Mouse (Mus musculus) heart, embryonic 16.5 days (tissue): Measurements from ENCODE around the gene Pik3r5. TPM values are rescaled to one million over a fixed set of nuclear protein-coding genes. Genes with fewer than 3 reads are reported as not detected.

Experiments used
- ATAC-seq: fragments of 200-750 bp; cut with Nextera tagmentation; replicated peaks from 2 replicates; pipeline ENCODE4 v1.8.0; 2017; ENCODE audit warnings: moderate number of reproducible peaks; ENCODE audit not compliant: insufficient read depth, low FRiP score; ENCODE audit errors: extremely low read depth
- H3K27ac ChIP-seq: fragments of 300-500 bp; sonication (generic); 2 replicates; pipeline ENCODE4 v1.5.1; 2014; ENCODE audit warnings: mild to moderate bottlenecking, low read length, control low read depth, moderate library complexity
- H3K27me3 ChIP-seq: fragments of 300-500 bp; sonication (generic); 2 replicates; pipeline ENCODE4 v1.6.1; 2014; ENCODE audit warnings: low read length, mixed read lengths; ENCODE audit not compliant: control insufficient read depth, insufficient read depth
- H3K36me3 ChIP-seq: fragments of 300-500 bp; sonication (generic); 2 replicates; pipeline ENCODE4 v1.6.1; 2014; ENCODE audit not compliant: control insufficient read depth, insufficient read depth
- H3K4me1 ChIP-seq: fragments of 300-500 bp; sonication (generic); 2 replicates; pipeline ENCODE4 v1.6.1; 2014; ENCODE audit warnings: low read length, mixed read lengths; ENCODE audit not compliant: control insufficient read depth, insufficient read depth
- H3K4me2 ChIP-seq: fragments of 300-500 bp; sonication (generic); 2 replicates; pipeline ENCODE4 v1.6.1; 2014; ENCODE audit warnings: low read depth, mild to moderate bottlenecking, control low read depth, low read length
- H3K4me3 ChIP-seq: fragments of 300-500 bp; sonication (generic); 2 replicates; pipeline ENCODE4 v1.5.1; 2014; ENCODE audit warnings: mild to moderate bottlenecking, control low read depth, low read length
- H3K9ac ChIP-seq: fragments of 300-500 bp; sonication (generic); 2 replicates; pipeline ENCODE4 v1.6.1; 2014; ENCODE audit warnings: low read length, control low read depth
- H3K9me3 ChIP-seq: fragments of 300-500 bp; sonication (generic); replicated peaks from 2 replicates; pipeline ENCODE4 v1.6.1; 2016; ENCODE audit warnings: low read length; ENCODE audit not compliant: control insufficient read depth
- WGBS: fragments of 180-500 bp; shearing (Covaris S2); extraction: QIAGEN DNeasy Blood & Tissue Kit; methylation state at CpG from one replicate; pipeline ENCODE4 v1.1.7; 2014; 5-methylcytosine and 5-hydroxymethylcytosine counted together
- polyA plus RNA-seq: library from polyadenylated mRNA; unstranded; fragments of >200 nt; fragmentation: Nextera tagmentation; extraction: Ambion mirVana; gene quantifications from 2 replicates; pipeline ENCODE4 v1.2.1, GENCODE M21; 2015

Gene Pik3r5
- polyA plus RNA-seq, 1 experiment from 2014 or later, result 2.5 TPM

GRCm38 (mm10) chr11:68436376-68436775 lies 4.5 kb downstream of the Pik3r5 start:
- Histone ChIP-seq H3K4me2 (no peak overlapping the region), H3K36me3 (no peaks in the 10 kb centered on the region), H3K9me3 (0 out of 2 replicates have a peak, but pooled peaks cover 2% of the 10 kb centered on the region), H3K4me3 (no peak overlapping the region), H3K4me1 (no peaks in the 10 kb centered on the region; the same call in 1 of the 2 replicates), H3K27ac (no peak overlapping the region), H3K9ac (no peak overlapping the region), H3K27me3 (0 out of 2 replicates have a peak, but pooled peaks cover 2% of the 10 kb centered on the region)
- 74% methylated on average over 5 of the region's 5 CpGs for WGBS
- no peak for ATAC-seq

GRCm38 (mm10) chr11:68440100-68440499 lies 8.2 kb downstream of the Pik3r5 start:
- no peaks in the 10 kb centered on the region for H3K36me3 ChIP-seq
- no peak for ATAC-seq
- 72% methylated on average over 9 of the region's 9 CpGs for WGBS
- H3K9me3 ChIP-seq, result 0 out of 2 replicates have a peak, but pooled peaks cover 2% of the 10 kb centered on the region
- no peak overlapping the region for H3K4me3 ChIP-seq
- H3K4me2 ChIP-seq, result no peak overlapping the region
- no peak overlapping the region for H3K27ac ChIP-seq
- H3K9ac ChIP-seq, result no peak overlapping the region
- no peaks in the 10 kb centered on the region for H3K27me3 ChIP-seq
- no peaks in the 10 kb centered on the region for H3K4me1 ChIP-seq

GRCm38 (mm10) chr11:68440965-68441364 lies 9.0 kb downstream of the Pik3r5 start:
- WGBS, result 62% methylated on average over 5 of the region's 5 CpGs
- Histone ChIP-seq H3K4me1 (no peaks in the 10 kb centered on the region), H3K27me3 (no peaks in the 10 kb centered on the region), H3K27ac (no peak overlapping the region), H3K4me3 (no peak overlapping the region), H3K4me2 (no peak overlapping the region), H3K9me3 (0 out of 2 replicates have a peak, but pooled peaks cover 2% of the 10 kb centered on the region), H3K36me3 (no peaks in the 10 kb centered on the region), H3K9ac (no peak overlapping the region)
- no peak for ATAC-seq

- no peak for ATAC-seq
- Histone ChIP-seq H3K4me3 (no peak overlapping the region), H3K4me2 (no peak overlapping the region), H3K9me3 (0 out of 2 replicates have a peak, but pooled peaks cover 2% of the 10 kb centered on the region), H3K9ac (no peak overlapping the region), H3K27me3 (no peaks in the 10 kb centered on the region), H3K4me1 (no peaks in the 10 kb centered on the region), H3K36me3 (no peaks in the 10 kb centered on the region), H3K27ac (no peak overlapping the region)
- WGBS, result 75% methylated on average over 8 of the region's 8 CpGs
These were observed 10.4 kb downstream of the Pik3r5 start for GRCm38 (mm10) chr11:68442346-68442745.

- Histone ChIP-seq H3K36me3 (no peaks in the 10 kb centered on the region), H3K27me3 (no peaks in the 10 kb centered on the region), H3K4me1 (no peaks in the 10 kb centered on the region), H3K4me3 (no peak overlapping the region), H3K9ac (no peak overlapping the region), H3K27ac (no peak overlapping the region), H3K4me2 (no peak overlapping the region), H3K9me3 (no peaks in the 10 kb centered on the region)
- 69% methylated on average over 12 of the region's 12 CpGs for WGBS
- no peak for ATAC-seq
These were observed 11.2 kb downstream of the Pik3r5 start for GRCm38 (mm10) chr11:68442983-68443638.

- H3K9ac ChIP-seq, result no peak overlapping the region
- 82% methylated on average over 4 of the region's 4 CpGs for WGBS
- no peaks in the 10 kb centered on the region for H3K36me3 ChIP-seq
- H3K27me3 ChIP-seq, result no peaks in the 10 kb centered on the region
- no peak overlapping the region for H3K27ac ChIP-seq
- no peak overlapping the region for H3K4me2 ChIP-seq
- no peak overlapping the region for H3K4me3 ChIP-seq
- no peaks in the 10 kb centered on the region for H3K9me3 ChIP-seq
- H3K4me1 ChIP-seq, result peaks cover 2% of the 10 kb centered on the region; the same call in 1 of the 2 replicates
- no peak for ATAC-seq
These were observed 14.0 kb downstream of the Pik3r5 start for GRCm38 (mm10) chr11:68445901-68446300.

- no peaks in the 10 kb centered on the region for H3K9me3 ChIP-seq
- no peak overlapping the region for H3K4me3 ChIP-seq
- H3K4me1 ChIP-seq, result peaks cover 5% of the 10 kb centered on the region; the same call in 1 of the 2 replicates
- no peak overlapping the region for H3K4me2 ChIP-seq
- H3K27ac ChIP-seq, result no peak overlapping the region
- WGBS, result 89% methylated on average over 4 of the region's 4 CpGs
- H3K9ac ChIP-seq, result no peak overlapping the region
- no peak for ATAC-seq
- no peaks in the 10 kb centered on the region for H3K27me3 ChIP-seq
- no peaks in the 10 kb centered on the region for H3K36me3 ChIP-seq
These were observed 14.6 kb downstream of the Pik3r5 start for GRCm38 (mm10) chr11:68446547-68446946.

- Histone ChIP-seq H3K9ac (no peak overlapping the region), H3K4me1 (peaks cover 5% of the 10 kb centered on the region; the same call in 1 of the 2 replicates), H3K9me3 (no peaks in the 10 kb centered on the region), H3K4me3 (no peak overlapping the region), H3K4me2 (no peak overlapping the region), H3K27ac (no peak overlapping the region), H3K36me3 (no peaks in the 10 kb centered on the region), H3K27me3 (no peaks in the 10 kb centered on the region)
- 72% methylated on average over 2 of the region's 2 CpGs for WGBS
- no peak for ATAC-seq
These were observed 15.3 kb downstream of the Pik3r5 start for GRCm38 (mm10) chr11:68447242-68447641.

- H3K4me3 ChIP-seq, result no peak overlapping the region
- no peak overlapping the region for H3K4me2 ChIP-seq
- no peaks in the 10 kb centered on the region for H3K36me3 ChIP-seq
- ATAC-seq, result no peak
- no peaks in the 10 kb centered on the region for H3K9me3 ChIP-seq
- no peak overlapping the region for H3K9ac ChIP-seq
- H3K4me1 ChIP-seq, result peaks cover 5% of the 10 kb centered on the region; the same call in 1 of the 2 replicates
- no peak overlapping the region for H3K27ac ChIP-seq
- no peaks in the 10 kb centered on the region for H3K27me3 ChIP-seq
- 72% methylated on average over 7 of the region's 7 CpGs for WGBS
These were observed 16.4 kb downstream of the Pik3r5 start for GRCm38 (mm10) chr11:68448356-68448755.
